Comparison of ENCODE assay signal across 22 mouse cellular contexts in the genomic region with DNA sequence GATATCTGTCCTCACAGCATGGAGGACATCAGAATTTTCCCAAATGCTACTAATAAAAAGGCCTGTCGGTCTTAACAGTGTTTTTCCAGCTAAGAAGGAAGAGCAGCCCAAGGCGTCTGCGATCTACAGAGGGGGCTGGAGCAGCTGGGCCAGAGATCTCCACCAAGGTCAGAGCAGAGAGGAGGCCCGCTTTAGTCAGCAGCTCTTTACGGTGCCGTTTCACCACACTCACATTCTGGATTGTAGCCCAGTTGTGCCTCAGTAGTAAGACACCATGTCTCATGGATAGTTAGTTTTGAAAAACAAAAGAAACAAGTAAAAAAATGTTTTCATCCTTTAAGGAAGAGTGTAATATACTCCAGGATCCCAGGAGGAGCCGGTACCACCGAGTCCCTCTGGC. TPM values are rescaled to one million over a fixed set of nuclear protein-coding genes. Genes with fewer than 3 reads are reported as not detected.
DNase-seq lines count a peak whose midpoint lies in the region; ATAC-seq lines count a peak whose summit lies in the region.
"Had no signal": no experiment of that assay in that cellular context is flagged by ENCODE, and none has a peak within 500 bp of the region (broad histone marks: within the 10 kb centered on the region; RNA-seq: fewer than 3 reads in every experiment).

No protein-coding gene starts in this region.

- DNase-seq in adrenal gland, adult (ENCODE audit: inconsistent age in 2 of 2, low spot score in 1 of 2), result peak; percentile 72 to 87
- no peak for DNase-seq in adrenal gland, postnatal 4 days (ENCODE audit: low spot score in 2 of 2)
- DNase-seq in adrenal gland, adult 2 months, result peak; percentile 80
- peak; percentile 57 for DNase-seq in adrenal gland, postnatal 10 days
- DNase-seq in adrenal gland, postnatal 25 days, result peak; percentile 52
- DNase-seq in kidney, adult 18-20 months, result no peak
- DNase-seq: B cell, adult 2 months; cerebellum, adult 11 months; cerebellum, adult 18-20 months; cerebellum, adult 8-10 months; cerebellum, adult 9-11 months; cerebellum, postnatal 14 days; cerebellum, postnatal 36 days; embryo, embryonic 11 days had no signal

- ATAC-seq in cerebellum, adult (ENCODE audit: insufficient number of reproducible peaks, low FRiP score, low TSS enrichment), result no peak
- no peak for ATAC-seq in inflammation-experienced regulatory T-cells, adult 6 months
- ATAC-seq: activated CD4-positive, CD25-positive, alpha-beta regulatory T cell, adult 4 months; CD4-positive, CD25-positive, alpha-beta regulatory T cell, adult 4 months; forebrain, embryonic 14.5 days; forebrain, embryonic 16.5 days; Patski had no signal

RNA-seq across cellular contexts. Expression of gene Traf3, which starts 55.0 kb away (rescaled TPM):
- total RNA-seq in adrenal gland, postnatal 4 days (2021), result 10 to 100 TPM; 31.5 to 34.5 TPM
- total RNA-seq in adrenal gland, adult 2 months (2021), result 10 to 100 TPM; 25.7 to 35.6 TPM
- polyA plus RNA-seq in adrenal gland, adult 2 months (2012; rRNA removed), result 22.7 and 23.3 TPM in 2 replicates
- 10 to 100 TPM; 17.9 to 22.5 TPM for total RNA-seq in adrenal gland, postnatal 10 days (2021)
- 31.6 and 32.4 TPM in 2 replicates for total RNA-seq in adrenal gland, postnatal 25 days (2021)
- 10 to 100 TPM; 12.6 to 15.8 (median 13.7) TPM for polyA plus RNA-seq in inflammation-experienced regulatory T-cells, adult 6 months (2017; shearing (Covaris generic))
- polyA plus RNA-seq: G1E had no signal

Comparison
In these comparisons a context has a peak if more than half of its experiments do, and no peak if none do; other contexts are left out.
1. DNase-seq: peak in adrenal gland, adult (2 of 2), adrenal gland, adult 2 months (single experiment), adrenal gland, postnatal 10 days (single experiment) and adrenal gland, postnatal 25 days (single experiment); none in adrenal gland, postnatal 4 days (0 of 2) and kidney, adult 18-20 months (single experiment).